Mouse (Mus musculus) left cerebral cortex, postnatal 14 days (tissue): ENCODE data around the gene Vwa3a. TPM values are rescaled to one million over a fixed set of nuclear protein-coding genes. Genes with fewer than 3 reads are reported as not detected.
A peak's percentile ranks its signal among the peaks of the same experiment; 100 is the strongest.
"Not testable (repeated sequence)": the region's sequence is repeated elsewhere in the genome, so short reads cannot be mapped to it uniquely, and the experiment has no call there.

ENCODE experiments used
- DNase-seq, 2 experiments: peaks; one replicate each; pipeline ENCODE4 v3.0.0; 2021 to 2022; ENCODE audit warnings: low spot score in 2 of 2, mixed read lengths in 1 of 2
- intact Hi-C: fragments of 180-260 bp; cut with DNase I; formaldehyde crosslinking; loops from one replicate; pipeline ENCODE4 v1.15.1; 2025
- long read RNA-seq, 2 experiments: library from polyadenylated mRNA; stranded (forward); transcript quantifications; one replicate each; pipeline ENCODE4 v2.0.0; 2021
- total RNA-seq, 2 experiments: library from RNA; stranded (reverse); gene quantifications; 2 replicates each; pipeline ENCODE4 v1.2.3; 2021

Gene Vwa3a
- total RNA-seq, result 10 to 100 TPM; 14.1 to 20.5 TPM
- long read RNA-seq, experiment 1, full-length matches to known transcripts, result 2 of 15 reads
- long read RNA-seq, experiment 1, partial matches to known transcripts, result 9 of 15 reads
- long read RNA-seq, experiment 1, other reads (novel, unspliced or antisense), result 4 of 15 reads
- long read RNA-seq, experiment 2, partial matches to known transcripts, result 3 of 9 reads
- long read RNA-seq, experiment 2, other reads (novel, unspliced or antisense), result 5 of 9 reads

- DNase-seq, result no peak
- intact Hi-C loops, result no loop called here
These were observed at the start of gene Vwa3a for GRCm38 (mm10) chr7:120739018-120739417. Gene Vwa3a (plus strand): TSS chr7:120739318.

- no peak for DNase-seq
- intact Hi-C loops, result no loop called here
These were observed 48.5 kb upstream of the Vwa3a start for GRCm38 (mm10) chr7:120690634-120691033.

- intact Hi-C loops, result no loop called here
- DNase-seq, result no peak
These were observed 45.2 kb upstream of the Vwa3a start for GRCm38 (mm10) chr7:120693831-120694375.

GRCm38 (mm10) chr7:120695196-120695595 is 43.9 kb upstream of the Vwa3a start:
- DNase-seq, result no peak
- intact Hi-C loops, result no loop called here

GRCm38 (mm10) chr7:120695641-120696040 is 43.5 kb upstream of the Vwa3a start:
- intact Hi-C loops, result no loop called here
- DNase-seq, result no peak

DNA sequence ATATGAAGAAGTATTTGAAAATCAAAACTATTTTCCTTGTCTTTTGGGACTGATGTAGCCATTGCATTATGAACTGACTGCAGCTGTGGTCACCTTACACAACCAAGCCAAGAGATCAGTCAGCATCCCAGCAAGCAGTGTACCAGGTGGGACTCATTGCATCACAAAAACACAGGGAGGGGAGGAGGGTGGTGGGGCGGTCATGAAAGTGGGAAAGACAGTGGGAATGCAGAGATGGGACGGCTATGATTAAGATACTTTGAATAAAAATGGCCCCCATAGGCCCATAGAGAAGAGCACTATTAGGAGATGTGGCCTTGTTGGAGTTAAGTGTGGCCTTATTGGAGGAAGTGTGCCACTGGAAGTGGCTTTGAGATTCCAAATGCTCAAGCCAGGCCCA is 42.8 kb upstream of the Vwa3a start:
- DNase-seq, result no peak

GRCm38 (mm10) chr7:120699586-120699985 is 39.5 kb upstream of the Vwa3a start:
- no peak for DNase-seq
- intact Hi-C loops, result no loop called here

More for the DNA sequence above, 42.8 kb upstream of the Vwa3a start:
- intact Hi-C loops, result no loop called here

GRCm38 (mm10) chr7:120703888-120704287 is 35.2 kb upstream of the Vwa3a start:
- intact Hi-C loops, result no loop called here
- DNase-seq, result no peak

GRCm38 (mm10) chr7:120712071-120712470 is 27.0 kb upstream of the Vwa3a start:
- intact Hi-C loops, result loop anchor here (5.0 kb wide), 1 partner anchor 35 kb away; the partner anchor contains the start of gene Mosmo
- DNase-seq, result peak; percentile 23 to 31

- intact Hi-C loops, result loop anchor here (5.0 kb wide), 1 partner anchor 36 kb away; the partner anchor contains the start of gene Mosmo
- no peak for DNase-seq
These were observed 25.9 kb upstream of the Vwa3a start for GRCm38 (mm10) chr7:120713225-120713624.

DNA sequence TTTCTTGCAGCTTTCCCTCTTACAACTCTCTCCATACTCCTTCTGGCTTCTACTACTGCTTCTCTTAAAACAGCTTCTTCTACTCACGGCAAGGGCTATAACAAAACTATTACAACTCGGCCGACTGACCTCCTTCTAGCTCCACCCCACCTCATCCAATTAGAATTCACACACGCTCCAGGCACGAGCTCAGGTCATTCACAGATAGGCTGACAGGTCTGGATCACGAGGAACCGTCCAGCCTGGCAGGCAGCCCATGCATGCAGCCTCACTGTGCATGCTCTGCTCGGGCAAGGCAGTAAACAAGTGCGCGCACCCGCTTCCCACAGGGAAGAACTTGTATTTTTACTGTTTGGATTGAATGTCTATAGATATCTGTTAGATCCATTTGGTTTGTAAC is 25.2 kb upstream of the Vwa3a start:
- DNase-seq, result not testable (repeated sequence)
- intact Hi-C loops, result loop anchor here (5.0 kb wide), 1 partner anchor 37 kb away; the partner anchor contains the start of gene Mosmo

DNA sequence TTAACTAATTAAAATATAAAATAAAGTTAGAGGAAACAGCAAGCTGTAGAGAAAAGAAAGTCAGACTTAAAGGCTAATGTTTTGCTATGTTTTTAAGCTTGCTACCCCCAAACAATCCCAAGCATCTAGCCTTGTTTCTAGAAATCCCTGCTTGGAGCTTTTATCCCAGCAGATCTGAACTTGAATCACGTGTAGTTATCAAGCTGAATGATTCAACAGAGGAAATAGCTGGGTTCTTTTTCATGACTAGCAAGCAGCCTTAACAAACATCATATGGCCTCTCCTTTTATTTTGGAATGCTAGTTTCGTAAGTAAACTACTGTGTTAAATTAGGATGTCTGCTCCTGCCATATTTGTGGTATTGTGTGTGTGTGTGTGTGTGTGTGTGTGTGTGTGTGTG is 21.9 kb upstream of the Vwa3a start:
- intact Hi-C loops, result no loop called here
- DNase-seq, result no peak

DNA sequence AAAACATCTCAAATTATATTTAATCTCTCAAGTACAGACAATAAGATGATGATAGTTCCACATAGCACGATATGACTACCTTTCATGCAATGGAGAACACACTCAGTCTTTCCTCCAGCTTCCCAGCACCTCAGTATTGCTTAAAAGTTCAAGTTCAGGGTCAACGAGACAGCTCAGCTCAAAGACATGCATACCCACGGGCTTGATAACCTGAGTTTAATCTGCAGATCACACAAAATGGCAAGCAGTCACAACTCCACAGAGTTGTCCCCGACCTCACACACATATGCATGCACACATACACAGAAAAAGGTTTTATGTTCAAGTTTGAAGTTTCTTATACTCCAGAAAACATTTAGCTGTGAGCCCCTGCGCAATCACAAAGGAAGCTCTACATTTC is 18.1 kb upstream of the Vwa3a start:
- intact Hi-C loops, result no loop called here
- DNase-seq, result no peak

- DNase-seq, result no peak
- intact Hi-C loops, result no loop called here
These were observed 17.7 kb upstream of the Vwa3a start for GRCm38 (mm10) chr7:120721456-120721855.

GRCm38 (mm10) chr7:120722063-120722462 is 17.1 kb upstream of the Vwa3a start:
- intact Hi-C loops, result no loop called here
- no peak for DNase-seq

DNA sequence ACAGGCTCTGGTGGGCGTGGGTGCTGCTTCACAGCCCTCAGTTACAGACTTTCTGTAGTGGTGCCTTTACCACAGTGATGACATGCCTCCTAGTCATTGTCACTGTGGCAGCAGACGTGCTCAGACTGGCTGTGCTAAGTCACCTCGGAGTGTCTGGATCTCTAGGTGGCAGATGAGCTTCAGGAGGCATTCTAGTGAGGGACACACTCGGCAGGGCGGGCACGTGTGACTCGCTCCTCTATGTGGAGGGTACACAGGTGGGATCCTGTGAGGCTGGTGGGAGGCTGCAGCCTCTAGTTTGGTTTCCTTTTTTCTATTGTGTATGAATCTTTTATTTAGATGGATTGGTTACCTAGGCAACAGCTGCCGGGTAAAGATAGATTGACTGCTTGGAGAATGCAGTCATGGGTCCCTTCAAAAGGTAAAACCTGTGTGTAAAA is 16.3 kb upstream of the Vwa3a start:
- DNase-seq, result peak; percentile 24 to 62
- intact Hi-C loops, result no loop called here

GRCm38 (mm10) chr7:120727581-120727980 is 11.5 kb upstream of the Vwa3a start:
- peak; percentile 45 to 62 for DNase-seq
- intact Hi-C loops, result loop anchor here (5.0 kb wide), 1 partner anchor 50 kb away; the partner anchor contains the start of gene Mosmo

DNA sequence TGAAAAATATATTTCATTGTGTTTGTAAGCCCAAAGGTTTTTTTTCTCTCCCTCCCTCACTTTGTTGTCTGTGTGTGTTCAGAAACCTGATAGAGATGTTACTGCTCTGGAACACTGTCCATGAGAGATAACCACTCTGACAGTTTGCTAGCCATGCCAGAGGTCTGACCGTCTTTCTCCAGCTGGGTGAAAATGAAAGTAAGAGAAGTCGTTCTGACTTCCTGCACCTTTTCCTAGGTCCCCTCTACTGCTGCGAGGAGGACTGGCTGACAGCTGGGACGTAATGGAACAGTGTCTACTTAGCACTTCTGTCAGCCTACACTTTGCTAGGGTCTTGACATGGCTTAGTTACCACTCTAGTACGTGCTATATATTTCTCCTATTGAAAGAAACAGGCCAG is 9.5 kb upstream of the Vwa3a start:
- intact Hi-C loops, result loop anchor here (5.0 kb wide), 1 partner anchor 52 kb away; the partner anchor contains the start of gene Mosmo
- DNase-seq, result no peak

DNA sequence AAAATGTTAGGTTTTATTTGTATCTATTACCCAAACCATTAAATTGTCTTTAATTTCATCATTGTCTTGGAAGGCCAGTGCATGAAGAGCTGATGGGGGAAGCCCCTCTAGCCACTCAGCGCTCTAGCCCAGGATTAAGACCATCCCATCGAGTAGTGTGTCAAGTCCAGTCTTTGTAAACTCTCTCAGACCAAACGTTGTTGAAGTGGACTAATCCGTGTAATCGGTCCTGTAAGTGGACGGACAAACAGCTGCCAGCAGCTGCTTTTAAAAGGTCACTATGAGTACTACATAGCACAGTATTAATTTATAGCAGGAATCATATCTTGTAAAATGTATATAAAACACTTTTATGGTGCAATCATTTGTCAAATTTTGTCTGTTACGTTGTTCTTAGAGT is 6.2 kb upstream of the Vwa3a start:
- DNase-seq, result no peak
- intact Hi-C loops, result no loop called here

- intact Hi-C loops, result no loop called here
- DNase-seq, result peak; percentile 57 to 75
These were observed 512 bp downstream of the Vwa3a start for GRCm38 (mm10) chr7:120739558-120740101.
